Mouse (Mus musculus): ENCODE measurements around the gene Id2.

DNA sequence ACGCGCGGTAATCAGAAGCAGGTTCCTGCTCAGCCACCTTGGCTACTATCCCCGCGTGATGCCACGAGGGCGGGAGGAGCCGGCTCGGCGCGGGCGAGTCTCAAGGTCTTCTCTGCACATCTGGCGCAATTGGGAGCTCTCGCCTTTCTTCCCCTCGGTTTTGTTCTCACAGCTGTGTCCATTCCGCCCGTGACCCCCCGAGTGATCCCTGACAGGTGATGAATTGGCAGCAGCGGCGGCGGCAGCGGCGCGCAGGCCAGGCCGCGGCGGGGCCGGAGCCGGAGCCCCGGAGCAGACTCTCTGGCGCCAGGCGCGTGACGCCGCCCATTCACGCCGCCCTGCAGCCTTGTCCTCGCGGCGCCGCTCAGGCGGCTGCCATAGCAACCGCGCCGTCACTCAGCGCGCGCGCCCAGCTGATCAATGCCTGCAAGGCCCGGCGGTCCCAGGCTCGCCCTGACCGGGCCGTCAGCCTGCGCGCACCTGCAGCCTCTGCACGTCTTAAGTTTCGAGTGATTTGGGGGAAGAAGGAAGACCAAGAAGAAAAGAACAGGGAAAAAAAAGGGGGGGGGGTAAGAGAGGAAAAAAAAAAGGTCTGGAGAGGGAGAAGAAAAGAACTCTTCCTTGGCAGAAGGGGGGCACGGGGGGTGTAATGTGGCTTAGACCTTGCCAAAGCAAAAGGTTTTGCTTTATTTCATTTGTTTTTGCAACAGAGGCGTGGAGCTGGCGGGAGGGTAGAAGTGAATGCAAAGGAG, 1.8 kb upstream of the Id2 start:
- no peak for TF ChIP-seq CTCF (IDR thresholded peaks at IDR 0.05)
- TF ChIP-seq POLR2A (IDR thresholded peaks at IDR 0.05; ENCODE audit: insufficient read depth, low read depth, low read length) = peak; percentile 48

All from heart, adult 2 months (tissue).